Mouse (Mus musculus): ENCODE data around the gene Fam214b. TPM values are rescaled to one million over a fixed set of nuclear protein-coding genes. Genes with fewer than 3 reads are reported as not detected.
A peak's percentile ranks its signal among the peaks of the same experiment; 100 is the strongest.

Fam214b gene
- total RNA-seq, 1 experiment from 2014 or later, result 63.6 TPM

- DNase-seq, result peak; percentile 87
These were observed 35.6 kb downstream of the Fam214b start, which contains the start of gene Fancg for GRCm38 (mm10) chr4:43010161-43011038. Gene Fancg, minus strand, starts transcription at chr4:43010506.

GRCm38 (mm10) chr4:43005765-43006164, 40.3 kb downstream of the Fam214b start:
- DNase-seq, result no peak

- DNase-seq, result no peak
These were observed 41.1 kb downstream of the Fam214b start for GRCm38 (mm10) chr4:43004951-43005350.

- DNase-seq, result no peak
These were observed 43.1 kb downstream of the Fam214b start for GRCm38 (mm10) chr4:43002756-43003439.

- DNase-seq, result no peak
These were observed 44.7 kb downstream of the Fam214b start for GRCm38 (mm10) chr4:43001272-43001671.

GRCm38 (mm10) chr4:43000141-43000986, 45.7 kb downstream of the Fam214b start, which contains the start of gene Vcp:
Gene Vcp, minus strand, starts transcription at chr4:43000507.
- peak; percentile 98 for DNase-seq

GRCm38 (mm10) chr4:42999451-43000140, 46.4 kb downstream of the Fam214b start:
- peak; percentile 81 for DNase-seq

GRCm38 (mm10) chr4:42998022-42998421, 48.0 kb downstream of the Fam214b start:
- no peak for DNase-seq

GRCm38 (mm10) chr4:42988296-42988695, 57.7 kb downstream of the Fam214b start:
- DNase-seq, result no peak

Other genes starting within 250 kb of the Fam214b start
- not detected in 2 replicates for gene Fam205a1, start 192.3 kb downstream of the Fam214b start, total RNA-seq (2021)
- gene Gm12394, start 189.4 kb downstream of the Fam214b start, total RNA-seq (2021), result 0.18 TPM in 1 of 2 replicates, not detected in the other
- gene Fam205c, start 172.0 kb downstream of the Fam214b start, total RNA-seq (2021), result not detected in 2 replicates
- gene Phf24, start 129.6 kb downstream of the Fam214b start, total RNA-seq (2021), result 0.57 and 0.73 TPM in 2 replicates
- gene Dnajb5, start 96.4 kb downstream of the Fam214b start, total RNA-seq (2021), result 12.5 TPM in 2 replicates
- not detected in 2 replicates for gene 1700022I11Rik, start 76.6 kb downstream of the Fam214b start, total RNA-seq (2021)
- 299 and 392 TPM in 2 replicates for gene Vcp, start 45.7 kb downstream of the Fam214b start, total RNA-seq (2021)
- gene Fancg, start 35.7 kb downstream of the Fam214b start, total RNA-seq (2021), result 15.7 and 20.9 TPM in 2 replicates
- gene Pigo, start 20.4 kb downstream of the Fam214b start, total RNA-seq (2021), result 26.1 and 27.5 TPM in 2 replicates
- gene Stoml2, start 14.5 kb downstream of the Fam214b start, total RNA-seq (2021), result 227 and 270 TPM in 2 replicates
- gene Unc13b, start 12.7 kb upstream of the Fam214b start, total RNA-seq (2021), result 12.4 and 13.2 TPM in 2 replicates
- gene Atp8b5, start 220.9 kb upstream of the Fam214b start, total RNA-seq (2021), result 0.57 and 1.2 TPM in 2 replicates